Mouse (Mus musculus): ENCODE data around the gene Mylk3.

Gene Mylk3

GRCm38 (mm10) chr8:85380824-85381209 lies 5.3 kb downstream of the Mylk3 start:
- DNase-seq, result no peak

- DNase-seq, result no peak
Measured at GRCm38 (mm10) chr8:85380123-85380823, 5.9 kb downstream of the Mylk3 start.

DNA sequence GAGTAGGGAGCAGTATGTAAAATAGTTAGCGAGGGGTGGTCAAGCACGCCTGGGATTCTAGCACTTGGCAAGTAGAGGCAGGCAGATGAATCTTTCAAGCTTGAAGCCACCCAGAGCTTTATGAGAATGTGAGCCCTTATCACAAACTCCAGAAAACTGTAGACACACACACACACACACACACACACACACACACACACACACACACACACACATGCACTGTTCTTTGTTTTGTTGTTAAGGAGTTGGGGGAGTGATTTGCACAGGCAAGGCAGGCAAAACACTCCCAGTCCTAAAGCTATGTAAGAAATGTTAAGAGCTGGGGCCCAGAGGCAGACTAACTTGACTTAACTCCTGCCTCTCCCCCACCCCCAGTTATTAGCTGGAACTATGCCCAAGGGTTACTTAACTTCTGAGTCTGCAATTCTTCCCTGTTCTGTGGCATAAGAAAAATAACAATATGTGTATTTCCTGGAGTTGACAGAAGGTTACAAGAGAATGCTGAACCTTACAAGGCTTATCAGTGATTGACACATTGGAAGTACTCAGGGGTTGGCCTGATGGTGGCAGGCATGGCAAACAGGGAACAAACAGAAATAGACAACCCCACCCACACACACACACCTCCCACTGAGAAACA lies 6.9 kb downstream of the Mylk3 start:
- no peak for DNase-seq

- no peak for DNase-seq
Measured at GRCm38 (mm10) chr8:85376516-85376915, 9.6 kb downstream of the Mylk3 start.

DNA sequence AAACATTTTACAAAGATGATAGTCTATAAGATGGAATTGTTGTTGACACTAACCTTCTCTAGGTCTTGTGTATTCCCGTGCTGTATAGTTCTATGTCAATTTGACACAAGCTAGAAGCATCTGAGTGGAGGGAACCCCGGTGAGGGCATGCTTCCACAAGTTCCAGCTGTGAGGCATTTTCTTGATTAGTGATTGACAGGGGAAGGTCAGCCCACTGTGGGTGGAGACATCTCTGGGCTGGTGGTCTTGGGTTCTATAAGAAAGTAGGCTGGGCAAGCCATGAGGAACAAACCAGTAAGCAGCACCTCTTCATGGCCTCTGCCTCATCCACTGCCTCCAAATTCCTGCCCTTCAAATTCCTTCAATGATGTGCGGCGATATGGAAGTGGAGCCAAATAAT lies 11.9 kb downstream of the Mylk3 start:
- no peak for DNase-seq

DNA sequence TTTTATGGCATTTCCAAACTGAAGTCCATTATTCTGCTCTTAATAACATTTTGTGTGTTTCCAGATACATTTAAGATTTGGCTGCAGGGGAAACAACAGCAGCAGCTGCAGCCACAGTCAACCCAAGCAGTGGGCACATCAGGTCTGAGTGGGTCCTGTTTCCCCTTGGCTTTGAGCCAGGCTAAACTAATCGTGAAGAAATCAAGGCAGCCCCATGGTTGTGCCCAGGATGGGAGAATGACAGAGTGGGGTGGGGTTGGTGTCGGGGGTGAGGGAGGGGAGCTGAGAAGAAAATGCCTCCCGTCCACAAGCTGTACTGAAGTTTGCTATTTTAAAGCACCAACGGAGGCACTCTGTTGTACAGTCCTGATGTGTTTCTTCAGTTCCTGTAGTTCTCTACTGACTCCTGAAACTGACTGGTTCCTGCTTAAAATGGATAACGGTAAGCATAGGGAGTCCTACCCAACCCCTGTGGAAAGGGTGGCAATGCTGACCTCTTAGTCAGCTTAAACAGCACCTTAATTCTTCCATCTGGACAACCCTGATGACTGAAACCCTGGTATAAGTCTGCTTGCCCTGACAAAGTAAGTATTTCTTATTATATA lies 12.6 kb downstream of the Mylk3 start:
- no peak for DNase-seq

- DNase-seq, result no peak
Measured at GRCm38 (mm10) chr8:85372465-85372839, 13.7 kb downstream of the Mylk3 start.

DNA sequence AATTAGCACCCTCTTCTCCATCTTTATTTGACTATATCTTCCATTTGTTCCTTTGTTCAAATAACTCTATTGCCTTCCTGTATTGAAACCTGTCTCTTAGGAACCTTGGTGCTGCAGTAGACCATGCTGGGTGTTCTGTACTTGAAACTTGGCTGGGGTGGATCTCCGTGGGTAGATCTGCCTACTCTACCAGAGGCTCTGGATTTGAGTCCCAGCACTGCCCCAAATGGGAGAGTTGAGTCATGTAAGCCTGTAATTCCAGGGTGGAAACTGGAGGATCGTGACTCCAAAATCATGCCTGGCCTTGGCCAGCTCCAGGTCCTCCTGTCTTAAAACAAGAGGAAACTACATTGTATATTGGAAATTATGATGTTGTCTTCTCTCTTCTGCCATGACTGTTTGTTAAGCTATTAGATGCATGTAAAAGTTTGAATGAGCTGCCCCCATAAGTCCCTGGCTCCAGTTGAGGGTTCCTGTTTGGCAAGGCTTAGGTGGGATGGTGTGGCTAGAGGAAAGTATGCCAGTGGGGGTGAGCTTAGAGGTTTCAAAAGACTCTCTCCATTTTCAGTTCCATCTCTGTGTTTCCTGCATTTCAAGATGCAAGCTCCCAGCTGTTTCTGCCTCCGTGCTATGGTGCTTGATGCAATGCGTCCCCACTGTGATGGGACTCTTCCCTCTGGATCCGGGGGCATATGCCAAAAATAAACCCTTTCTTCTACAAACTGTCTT lies 14.2 kb downstream of the Mylk3 start:
- no peak for DNase-seq

DNA sequence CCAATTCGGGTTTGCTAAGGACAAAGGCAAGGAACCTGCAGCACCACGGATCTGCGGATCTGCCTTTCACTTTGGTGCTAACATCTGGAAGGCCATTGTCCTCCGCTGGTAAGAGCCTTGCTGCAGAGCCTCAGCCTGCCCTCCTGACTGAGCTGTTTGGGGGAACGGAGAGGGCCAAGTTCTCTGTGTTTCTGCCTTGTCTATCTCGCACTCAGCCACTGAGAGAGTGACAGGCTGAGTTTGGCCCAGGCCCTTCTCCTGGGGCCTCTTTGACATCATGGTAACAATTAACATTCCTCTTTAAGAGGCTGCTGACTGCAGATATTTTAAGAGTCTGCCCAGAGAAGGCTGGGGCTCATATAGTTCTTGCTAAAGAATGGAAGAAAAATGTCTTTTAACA lies 21.0 kb downstream of the Mylk3 start:
- DNase-seq, result no peak

DNA sequence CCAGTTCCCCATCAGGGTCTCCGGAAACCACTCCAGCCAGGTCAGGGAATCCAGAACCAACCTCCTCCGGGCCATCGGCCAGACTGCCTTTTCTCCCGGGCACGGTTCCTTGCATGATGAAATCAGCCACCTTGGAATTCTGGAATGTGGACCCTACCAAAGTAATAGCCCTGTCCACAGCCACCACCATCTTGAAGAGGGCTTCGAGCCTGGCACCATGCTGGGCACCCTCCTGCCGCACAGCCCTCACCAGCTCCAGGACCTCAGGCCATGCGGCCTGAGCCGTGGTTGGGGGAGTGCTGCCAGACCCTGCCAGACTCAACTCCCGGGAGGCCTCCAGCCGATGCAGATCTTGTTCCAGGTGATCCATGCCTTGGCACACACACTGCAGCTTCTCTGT lies 21.5 kb downstream of the Mylk3 start:
- peak; percentile 30 to 35 for DNase-seq

GRCm38 (mm10) chr8:85363406-85363805 lies 22.7 kb downstream of the Mylk3 start:
- no peak for DNase-seq

GRCm38 (mm10) chr8:85362211-85362610 lies 23.9 kb downstream of the Mylk3 start:
- no peak for DNase-seq

DNA sequence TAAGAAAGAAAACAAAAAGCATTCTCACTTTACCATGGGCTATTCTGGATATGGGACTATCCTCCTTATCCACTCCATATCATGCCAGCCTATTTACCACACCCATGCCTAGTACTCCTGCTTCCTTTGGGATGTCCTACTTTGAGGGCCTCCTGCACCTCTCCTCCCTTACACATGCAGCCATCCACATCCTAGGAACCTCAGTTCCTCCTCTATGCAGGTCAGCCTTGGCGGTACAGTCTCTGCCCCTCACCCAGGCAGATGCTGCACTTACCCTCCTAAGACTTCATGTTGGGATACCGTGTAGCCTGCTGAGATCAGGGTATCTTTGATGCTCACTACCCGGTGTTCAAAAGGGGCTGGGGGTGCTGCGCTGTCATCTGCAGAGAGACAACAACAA lies 32.9 kb downstream of the Mylk3 start:
- DNase-seq, result no peak

- DNase-seq, result peak; percentile 34 to 51
Measured at GRCm38 (mm10) chr8:85339871-85340573, 46.1 kb downstream of the Mylk3 start.

DNA sequence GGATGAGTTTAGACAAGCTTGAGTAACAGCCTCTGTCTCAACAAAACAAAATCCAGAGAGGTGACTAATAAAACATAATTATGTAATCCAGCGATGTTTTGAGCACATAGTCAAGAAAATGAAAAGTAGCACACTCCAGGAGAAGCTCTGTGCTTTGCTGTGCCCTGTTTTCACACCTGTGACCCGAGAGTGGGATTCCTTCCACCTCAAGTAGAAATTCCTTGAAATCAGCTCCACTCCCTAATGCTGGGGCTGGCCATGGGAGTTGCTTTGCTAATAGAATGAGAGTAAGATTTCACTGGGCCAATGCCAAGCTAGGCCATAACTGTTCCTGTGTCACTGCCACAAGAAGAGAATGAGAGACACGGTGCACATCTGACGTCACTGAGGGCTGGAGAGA lies 48.5 kb downstream of the Mylk3 start:
- no peak for DNase-seq

GRCm38 (mm10) chr8:85336211-85336933 lies 49.8 kb downstream of the Mylk3 start:
- DNase-seq, result no peak

DNA sequence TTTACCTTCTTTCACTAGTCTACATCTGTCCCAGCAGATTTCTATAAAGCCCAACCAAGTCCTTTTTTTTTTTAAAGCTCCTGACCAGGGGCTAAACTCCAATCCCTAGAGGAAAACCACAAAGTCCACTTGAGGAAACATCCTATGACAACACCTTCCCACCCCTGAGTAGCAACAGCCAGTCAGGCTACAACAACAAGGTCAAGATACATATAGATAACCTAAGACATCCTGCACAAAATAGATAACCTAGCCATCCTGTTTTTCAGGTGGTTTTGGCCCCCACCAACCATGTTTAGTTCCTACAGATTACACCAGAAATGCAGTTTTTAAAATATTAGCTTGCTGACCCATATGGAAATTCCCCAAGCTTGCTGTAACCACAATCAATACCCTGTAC lies 51.0 kb downstream of the Mylk3 start:
- DNase-seq, result no peak

DNA sequence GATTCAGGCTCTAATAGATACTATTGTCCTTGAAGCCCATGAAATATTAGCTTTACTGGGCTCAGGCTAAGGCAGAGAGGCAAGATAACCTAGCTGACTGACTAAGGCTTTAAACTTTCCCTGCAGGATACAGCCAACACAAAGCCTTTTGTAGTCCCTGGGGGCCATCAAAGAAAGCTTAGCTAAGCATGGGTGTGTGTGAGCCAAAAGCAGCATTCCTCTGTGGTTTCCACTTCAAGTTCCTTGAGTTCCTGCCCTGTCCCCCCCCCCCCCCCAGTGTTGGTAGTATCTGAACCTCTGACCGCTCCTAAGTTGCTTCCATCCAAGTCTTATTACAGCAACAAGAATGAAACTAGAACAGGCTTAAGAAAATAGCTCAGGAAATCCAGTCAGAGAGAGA lies 56.6 kb downstream of the Mylk3 start:
- no peak for DNase-seq

- DNase-seq, result no peak
Measured at GRCm38 (mm10) chr8:85327036-85327435, 59.1 kb downstream of the Mylk3 start.

DNA sequence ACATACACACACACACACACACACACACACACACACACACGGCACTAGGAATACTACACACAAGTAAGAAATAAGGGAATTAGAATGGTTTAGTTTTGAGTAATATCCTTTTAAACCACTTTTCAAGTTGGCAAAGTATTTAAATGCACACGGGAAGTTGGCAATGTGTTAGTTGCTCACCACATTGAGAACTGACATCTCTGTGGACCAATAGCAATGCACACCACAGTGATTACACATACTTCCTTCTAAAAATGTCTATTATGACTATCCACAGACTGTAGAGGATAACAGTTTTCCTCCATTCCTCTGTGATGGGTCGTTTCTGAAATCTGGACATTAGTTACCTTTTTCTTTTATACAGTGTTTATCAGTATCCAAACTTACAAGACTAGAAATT lies 63.1 kb downstream of the Mylk3 start:
- no peak for DNase-seq

DNA sequence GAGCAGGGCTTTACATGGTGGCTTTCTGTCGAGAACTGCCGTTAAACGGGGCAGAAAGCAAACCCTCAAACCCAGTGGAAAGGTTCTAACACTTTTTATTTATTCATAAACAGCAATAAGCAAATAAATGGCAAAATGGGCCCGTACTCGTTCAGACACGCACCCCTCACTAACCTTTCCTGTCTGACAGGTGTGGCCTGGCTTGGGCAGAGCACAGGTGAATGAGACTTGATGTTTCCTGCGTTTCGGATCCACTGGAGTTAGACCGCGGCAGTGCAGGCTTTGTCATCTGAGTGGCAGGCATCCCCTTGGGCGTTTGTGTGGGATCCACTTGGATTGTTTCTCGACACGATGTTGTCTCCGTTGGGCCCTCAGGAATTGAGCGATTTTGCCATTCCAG lies 64.2 kb downstream of the Mylk3 start:
- no peak for DNase-seq

GRCm38 (mm10) chr8:85318534-85318933 lies 67.6 kb downstream of the Mylk3 start:
- DNase-seq, result no peak

All from cerebellum, postnatal 14 days (tissue).